Mouse (Mus musculus): ENCODE data around the gene Dtymk.

Dtymk gene

GRCm38 (mm10) chr1:93748539-93748938 is 53.2 kb downstream of the Dtymk start:
- no peak for DNase-seq (ENCODE audit: low spot score in 2 of 2)

DNA sequence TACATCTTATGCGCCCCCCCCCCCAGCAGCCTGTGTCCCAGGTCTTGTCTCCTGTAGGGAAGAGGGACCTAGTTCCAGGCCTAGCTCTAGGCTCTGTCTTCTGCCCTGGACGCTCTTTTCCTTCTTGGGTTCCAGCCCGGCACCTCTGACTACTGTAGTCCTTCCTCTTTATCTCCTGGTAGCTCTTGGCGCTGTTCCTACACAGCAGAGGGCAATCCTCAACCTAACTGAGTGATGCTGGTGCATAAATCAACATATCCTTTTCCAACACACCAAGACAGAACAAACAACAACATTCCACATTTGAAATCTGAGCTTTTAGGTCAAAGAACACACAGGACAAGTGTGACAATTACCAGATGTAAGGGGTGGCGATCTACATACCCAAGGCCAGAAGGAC is 55.6 kb downstream of the Dtymk start:
- DNase-seq (ENCODE audit: low spot score in 2 of 2) = no peak

DNA sequence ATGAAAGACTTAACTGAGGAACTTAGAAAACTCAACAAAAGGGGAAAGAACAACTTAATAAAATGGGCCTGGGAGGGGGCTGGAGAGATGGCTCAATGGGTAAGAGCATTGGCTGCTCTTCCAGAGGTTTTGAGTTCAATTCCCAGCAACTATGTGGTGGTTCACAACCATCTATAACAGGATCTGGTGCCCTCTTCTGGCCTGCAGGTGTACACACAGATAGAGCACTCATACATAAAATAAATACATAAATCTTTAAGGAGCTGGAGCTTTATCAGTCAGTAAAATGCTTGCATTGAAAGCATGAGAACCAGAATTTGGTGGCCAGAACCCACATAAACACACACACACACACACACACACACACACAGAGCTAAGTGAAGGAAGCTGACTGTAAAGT is 58.8 kb downstream of the Dtymk start:
- no peak for DNase-seq (ENCODE audit: low spot score in 2 of 2)

All from frontal cortex, postnatal 25 days (tissue).